Mouse (Mus musculus) kidney, postnatal 10 days (tissue): ENCODE results near the gene Daxx.
A peak's percentile ranks its signal among the peaks of the same experiment; 100 is the strongest.
"Not testable (repeated sequence)": the region's sequence is repeated elsewhere in the genome, so short reads cannot be mapped to it uniquely, and the experiment has no call there.

Source experiments
- DNase-seq: peaks from one replicate; pipeline ENCODE4 v3.0.0; 2021; ENCODE audit warnings: mixed read lengths

Daxx gene

DNA sequence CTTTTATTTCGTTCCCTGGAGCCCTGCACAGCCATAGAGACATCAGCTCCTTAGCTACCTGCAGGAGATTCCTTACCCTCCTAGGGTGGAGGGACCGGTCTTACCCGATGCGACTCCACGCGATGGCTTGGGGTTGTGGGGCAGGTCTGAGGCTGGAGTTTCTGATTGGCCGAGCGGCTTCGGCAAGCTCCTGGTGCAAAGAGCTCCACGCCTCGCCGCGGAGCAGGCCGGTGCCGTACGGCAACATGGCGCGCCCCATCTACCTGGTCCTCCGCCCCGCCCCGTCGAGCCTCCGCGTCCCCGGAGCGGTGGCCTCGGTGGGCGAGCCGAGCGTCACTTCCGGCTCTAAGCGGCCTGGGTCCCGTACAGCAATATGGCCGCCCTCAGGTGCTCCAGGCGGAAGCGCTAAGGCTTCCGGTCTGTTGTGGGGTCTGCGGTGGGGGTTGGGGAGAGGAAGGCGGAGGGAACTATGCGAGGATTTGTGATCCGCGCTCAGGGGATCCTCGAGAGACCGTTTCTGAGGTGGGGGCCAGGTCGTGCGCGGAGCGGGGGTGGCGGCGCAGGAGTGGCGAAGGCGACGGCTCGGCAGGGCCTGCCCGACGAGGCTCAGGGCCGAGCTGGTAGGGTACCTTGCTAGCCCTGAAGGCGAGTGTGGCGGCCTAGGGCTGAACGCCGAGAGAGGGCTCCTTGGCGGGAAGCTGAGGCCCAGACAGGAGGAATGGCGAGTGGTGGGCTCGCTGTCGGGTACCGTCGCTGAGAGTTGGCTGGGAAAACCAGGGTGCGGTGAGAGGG is at the start of gene Daxx:
Gene Daxx (plus strand): TSS at position 338 of the 792 bp plus-strand sequence.
- DNase-seq = peak; percentile 99

GRCm38 (mm10) chr17:33865330-33866030 is 43.7 kb upstream of the Daxx start:
- peak; percentile 61 for DNase-seq

- DNase-seq = not testable (repeated sequence)
Observed at GRCm38 (mm10) chr17:33873537-33873936, 35.7 kb upstream of the Daxx start, which contains the start of gene Gm7029. TSS of gene Gm7029 (plus strand) at chr17:33873837.

GRCm38 (mm10) chr17:33874411-33874810 is 34.8 kb upstream of the Daxx start:
- DNase-seq = no peak

- peak; percentile 47 for DNase-seq
Observed at GRCm38 (mm10) chr17:33875797-33876196, 33.4 kb upstream of the Daxx start.

DNA sequence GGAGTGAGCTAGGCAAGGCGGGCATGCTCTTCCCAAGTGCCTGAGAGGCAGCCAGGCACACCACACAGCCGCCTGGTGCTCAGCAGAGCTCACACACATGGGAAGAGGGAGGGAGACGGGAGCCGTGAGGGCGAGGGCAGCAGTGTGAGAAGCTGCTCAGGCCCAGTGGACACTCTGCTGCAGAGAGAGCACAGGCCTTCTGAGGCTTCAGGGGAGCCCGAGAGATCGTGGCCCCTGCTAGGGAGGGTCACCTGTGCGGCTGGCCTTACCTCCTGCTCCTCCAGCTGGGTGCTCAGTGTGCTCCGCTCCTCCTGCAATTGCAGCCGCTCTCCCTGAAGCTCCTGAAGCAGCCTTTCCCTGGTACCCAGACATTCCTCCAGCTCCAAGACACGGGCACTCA is 24.9 kb upstream of the Daxx start:
- DNase-seq = not testable (repeated sequence)

DNA sequence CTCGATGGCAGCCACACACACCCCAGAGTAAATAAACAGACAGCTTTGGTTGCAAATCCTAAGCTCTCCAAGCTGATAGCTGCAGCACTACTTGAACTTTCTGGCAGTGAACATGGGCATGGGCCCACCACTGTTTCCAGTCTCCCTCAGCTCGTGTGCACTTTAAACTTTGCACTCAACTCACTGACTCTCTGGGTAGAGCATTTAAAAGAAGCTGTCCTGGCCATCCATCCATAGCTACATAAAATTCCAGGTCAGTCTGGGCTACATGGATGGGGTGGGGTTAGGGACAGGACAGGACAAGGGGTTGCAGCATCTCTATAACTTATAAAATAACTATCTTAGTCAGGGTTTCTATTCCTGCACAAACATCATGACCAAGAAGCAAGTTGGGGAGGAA is 21.4 kb upstream of the Daxx start:
- not testable (repeated sequence) for DNase-seq

- DNase-seq = not testable (repeated sequence)
Observed at GRCm38 (mm10) chr17:33888230-33888629, 21.0 kb upstream of the Daxx start.

GRCm38 (mm10) chr17:33889941-33890532 is 19.2 kb upstream of the Daxx start:
- DNase-seq = not testable (repeated sequence)

DNA sequence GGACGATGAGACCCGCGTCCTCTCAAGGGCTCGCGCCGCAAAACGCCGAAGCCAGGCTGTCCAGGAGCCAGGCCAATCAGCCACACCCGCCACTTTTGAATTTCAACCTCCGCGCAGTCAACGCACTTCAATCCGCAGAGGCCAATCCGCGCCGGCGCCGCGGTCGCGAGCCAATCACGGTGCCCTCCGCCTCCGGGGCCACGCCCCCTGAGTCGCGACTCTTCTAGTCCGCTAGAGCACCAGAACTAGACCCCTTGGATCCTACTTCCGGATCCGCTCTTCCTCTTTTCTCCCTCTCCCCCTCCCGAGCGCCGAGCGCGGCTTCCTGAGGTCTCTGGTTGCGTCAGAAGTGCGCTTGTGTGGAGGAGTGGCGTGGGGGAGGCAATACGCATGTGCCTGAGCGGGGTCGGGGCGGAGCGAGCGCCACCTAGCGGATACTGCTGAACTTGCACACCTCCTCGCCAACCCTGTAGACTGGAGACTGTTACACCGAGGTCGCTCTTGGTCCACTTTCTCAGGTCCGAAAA is 18.6 kb upstream of the Daxx start, which contains the start of gene Kifc1:
Gene Kifc1 (minus strand): TSS at position 129 of the 527 bp plus-strand sequence.
- DNase-seq = peak; percentile 100

- DNase-seq = no peak
Observed at GRCm38 (mm10) chr17:33891357-33891756, 17.9 kb upstream of the Daxx start.

GRCm38 (mm10) chr17:33891892-33892291 is 17.3 kb upstream of the Daxx start:
- not testable (repeated sequence) for DNase-seq

- DNase-seq = no peak
Observed at GRCm38 (mm10) chr17:33892429-33892828, 16.8 kb upstream of the Daxx start.

DNA sequence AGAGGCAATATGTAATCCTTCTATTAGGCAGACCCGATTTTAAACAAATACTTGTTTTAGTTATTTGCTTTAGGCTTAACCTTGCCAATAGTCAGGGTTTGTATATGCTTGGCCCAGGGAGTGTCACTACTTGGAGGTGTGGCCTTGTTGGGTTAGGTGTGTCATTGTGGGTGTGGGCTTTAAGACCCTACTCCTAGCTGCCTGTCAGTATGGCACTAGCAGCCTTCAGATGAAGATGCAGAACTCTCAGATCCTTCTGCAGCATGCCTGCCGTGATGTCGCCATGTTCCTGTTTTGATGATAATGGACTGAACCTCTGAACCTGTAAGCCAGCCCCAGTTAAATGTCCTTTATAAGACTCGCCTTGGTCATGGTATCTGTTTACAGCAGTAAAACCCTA is 16.2 kb upstream of the Daxx start:
- not testable (repeated sequence) for DNase-seq

- peak; percentile 70 for DNase-seq
Observed at GRCm38 (mm10) chr17:33897114-33897794, 12.0 kb upstream of the Daxx start.

GRCm38 (mm10) chr17:33898193-33898592 is 11.0 kb upstream of the Daxx start:
- DNase-seq = not testable (repeated sequence)

GRCm38 (mm10) chr17:33899642-33900041 is 9.6 kb upstream of the Daxx start:
- DNase-seq = no peak

- no peak for DNase-seq
Observed at GRCm38 (mm10) chr17:33900281-33900988, 8.8 kb upstream of the Daxx start.

- no peak for DNase-seq
Observed at GRCm38 (mm10) chr17:33900989-33901314, 8.3 kb upstream of the Daxx start.

DNA sequence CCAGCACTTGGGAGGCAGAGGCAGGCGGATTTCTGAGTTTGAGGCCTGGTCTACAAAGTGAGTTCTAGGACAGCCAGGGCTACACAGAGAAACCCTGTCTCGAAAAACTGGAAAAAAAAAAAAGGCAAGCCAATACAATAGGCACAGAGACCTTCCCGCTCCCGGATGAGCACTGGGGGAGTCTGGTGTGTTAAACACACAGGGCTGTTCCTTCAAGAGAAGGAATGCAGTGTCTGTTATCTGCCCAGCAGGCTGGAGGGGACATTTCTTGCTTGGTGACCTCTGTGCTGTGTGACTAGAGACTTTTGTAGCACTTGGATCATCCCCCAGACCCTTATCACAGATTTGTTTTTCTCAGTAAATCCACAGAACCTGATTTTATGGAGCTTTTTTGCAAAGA is 7.6 kb upstream of the Daxx start:
- no peak for DNase-seq

- no peak for DNase-seq
Observed at GRCm38 (mm10) chr17:33902079-33902478, 7.1 kb upstream of the Daxx start.

DNA sequence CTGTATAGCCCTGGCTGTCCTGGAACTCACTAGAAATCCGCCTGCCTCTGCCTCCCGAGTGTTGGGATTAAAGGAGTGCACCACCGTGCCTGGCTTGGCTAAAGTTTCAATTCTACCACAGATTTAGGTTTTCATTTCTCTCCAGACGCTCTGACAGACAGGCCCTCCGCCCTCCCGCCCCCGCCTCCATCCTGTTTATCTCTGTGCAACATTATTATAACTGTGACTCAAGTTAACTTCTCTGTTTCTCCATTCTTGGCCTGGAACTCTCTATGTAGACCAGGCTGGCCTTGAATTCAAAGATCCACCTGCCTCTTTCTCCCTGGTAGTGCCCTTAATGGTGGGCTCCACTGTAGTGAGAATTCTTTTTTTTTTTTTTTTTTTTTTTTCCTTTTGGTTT is 6.7 kb upstream of the Daxx start:
- no peak for DNase-seq
